Mouse (Mus musculus) bone marrow, adult 2 months (tissue): ENCODE results near the gene Arhgap21.

ENCODE experiments used
- CTCF ChIP-seq: fragments of 200-500 bp; IDR thresholded peaks from 2 replicates; pipeline ENCODE4 v1.5.1; 2011; ENCODE audit warnings: low read length, control low read depth; ENCODE audit not compliant: control insufficient read depth, insufficient read depth
- POLR2A ChIP-seq: fragments of 200-500 bp; IDR thresholded peaks from 2 replicates; pipeline ENCODE4 v1.6.1; 2011; ENCODE audit warnings: low read depth, mild to moderate bottlenecking, control low read depth, low read length, borderline replicate concordance; ENCODE audit not compliant: control insufficient read depth

GRCm38 (mm10) chr2:20849346-20849745 lies 119.3 kb downstream of the Arhgap21 start:
- TF ChIP-seq POLR2A: no peak
- no peak for TF ChIP-seq CTCF
